Mouse (Mus musculus): ENCODE measurements around the gene Epop. TPM values are rescaled to one million over a fixed set of nuclear protein-coding genes. Genes with fewer than 3 reads are reported as not detected.
A peak's percentile ranks its signal among the peaks of the same experiment; 100 is the strongest.
"Not testable (repeated sequence)": the region's sequence is repeated elsewhere in the genome, so short reads cannot be mapped to it uniquely, and the experiment has no call there.

Gene Epop
- polyA plus RNA-seq, 1 experiment from 2014 or later = 0.77 TPM

DNA sequence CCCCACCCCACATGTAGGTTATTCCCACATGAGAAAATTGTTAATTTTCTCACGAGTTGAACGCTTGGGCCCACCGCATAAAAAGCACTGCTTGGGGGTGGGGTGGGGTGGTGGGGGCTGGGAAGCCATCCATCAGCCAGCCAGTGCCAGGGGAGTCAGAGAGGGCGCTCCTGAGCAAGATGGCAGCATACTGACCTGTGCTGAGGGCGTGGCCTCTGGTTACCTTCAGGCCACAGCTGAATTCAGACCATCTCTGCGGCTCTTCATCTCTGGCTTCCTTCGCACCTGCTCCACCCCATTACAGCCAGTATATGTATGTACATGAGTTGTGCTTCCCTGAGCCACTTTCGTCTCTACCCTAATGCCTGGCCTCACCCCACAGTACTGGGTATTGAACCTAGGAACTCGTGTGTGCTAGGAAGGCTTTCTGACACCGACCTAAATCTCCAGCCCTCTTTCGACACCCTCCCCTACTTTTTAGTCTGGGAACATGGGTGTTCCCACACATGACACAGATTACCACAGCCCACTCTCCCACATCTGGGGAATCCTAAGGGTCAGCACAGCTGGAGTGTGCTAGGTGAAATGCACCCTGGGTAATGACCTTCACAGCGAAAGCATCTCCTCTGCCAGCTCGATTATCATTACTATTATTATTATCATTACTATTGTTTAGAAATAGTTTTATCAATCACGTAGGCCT is 26.9 kb upstream of the Epop start:
- H3K27me3 ChIP-seq (ENCODE audit: control insufficient read depth, insufficient read depth, low read length) = no peaks in the 10 kb centered on the region
- peak overlapping the region; percentile 38; the same call in 1 of the 2 replicates for H3K9ac ChIP-seq (ENCODE audit: low read length)
- no peak for ATAC-seq (ENCODE audit: insufficient number of reproducible peaks, insufficient read depth, low FRiP score, low read depth)
- no peak overlapping the region for H3K4me3 ChIP-seq (ENCODE audit: control insufficient read depth in 1 of 2, insufficient read depth in 1 of 2, low read depth in 1 of 2, low read length in 2 of 2)
- no peaks in the 10 kb centered on the region for H3K36me3 ChIP-seq (ENCODE audit: control insufficient read depth, insufficient read depth, low read length)
- 72% methylated on average over 14 of the region's 14 CpGs for WGBS
- H3K27ac ChIP-seq (replicated peaks in 1 of 2; ENCODE audit: control insufficient read depth in 1 of 2, insufficient read depth in 1 of 2, low read depth in 2 of 2, low read length in 2 of 2) = peak overlapping the region in 1 of 2 experiments; percentile 20; a peak in 2 of 4 replicates
- no peaks in the 10 kb centered on the region for H3K9me3 ChIP-seq (ENCODE audit: control insufficient read depth, low read length)
- H3K4me2 ChIP-seq (ENCODE audit: low read length) = no peak overlapping the region
- H3K4me1 ChIP-seq (ENCODE audit: control insufficient read depth in 2 of 2, insufficient read depth in 2 of 2, low read length in 2 of 2) = peaks cover 23 to 30% of the 10 kb centered on the region in 2 experiments

- H3K27me3 ChIP-seq (ENCODE audit: control insufficient read depth, insufficient read depth, low read length) = no peaks in the 10 kb centered on the region
- H3K4me3 ChIP-seq (ENCODE audit: control insufficient read depth in 1 of 2, insufficient read depth in 1 of 2, low read depth in 1 of 2, low read length in 2 of 2) = no peak overlapping the region
- WGBS = 89% methylated on average over 2 of the region's 2 CpGs
- no peaks in the 10 kb centered on the region for H3K9me3 ChIP-seq (ENCODE audit: control insufficient read depth, low read length)
- H3K9ac ChIP-seq (ENCODE audit: low read length) = no peak overlapping the region
- ATAC-seq (ENCODE audit: insufficient number of reproducible peaks, insufficient read depth, low FRiP score, low read depth) = no peak
- H3K4me2 ChIP-seq (ENCODE audit: low read length) = no peak overlapping the region
- no peaks in the 10 kb centered on the region for H3K36me3 ChIP-seq (ENCODE audit: control insufficient read depth, insufficient read depth, low read length)
- peaks cover 10 to 17% of the 10 kb centered on the region in 2 experiments for H3K4me1 ChIP-seq (ENCODE audit: control insufficient read depth in 2 of 2, insufficient read depth in 2 of 2, low read length in 2 of 2)
- H3K27ac ChIP-seq (replicated peaks in 1 of 2; ENCODE audit: control insufficient read depth in 1 of 2, insufficient read depth in 1 of 2, low read depth in 2 of 2, low read length in 2 of 2) = no peak overlapping the region
Measured at GRCm38 (mm10) chr11:97654210-97654609, 24.7 kb upstream of the Epop start.

DNA sequence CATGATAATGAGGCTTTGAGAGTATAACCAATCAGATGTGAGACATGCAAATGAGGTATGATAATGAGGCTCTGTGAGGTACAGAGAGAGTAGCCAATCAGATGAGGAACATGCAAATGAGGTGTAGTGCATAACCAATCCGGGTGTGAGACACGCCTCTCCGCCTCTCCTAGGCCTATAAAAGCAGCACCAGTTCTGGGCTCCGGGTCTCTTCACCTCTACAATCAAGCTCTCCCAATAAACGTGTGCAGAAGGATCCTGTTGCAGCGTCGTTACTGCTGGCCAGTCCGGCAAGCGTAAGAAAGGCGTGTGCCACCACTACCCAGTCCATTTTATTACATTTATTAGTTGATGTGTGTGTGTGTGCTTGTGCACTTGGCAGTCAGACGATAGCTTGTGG is 23.9 kb upstream of the Epop start:
- not testable (repeated sequence) for H3K4me2 ChIP-seq (ENCODE audit: low read length); H3K27me3 ChIP-seq (ENCODE audit: control insufficient read depth, insufficient read depth, low read length); H3K4me3 ChIP-seq (ENCODE audit: control insufficient read depth in 1 of 2, insufficient read depth in 1 of 2, low read depth in 1 of 2, low read length in 2 of 2); H3K36me3 ChIP-seq (ENCODE audit: control insufficient read depth, insufficient read depth, low read length); H3K9me3 ChIP-seq (ENCODE audit: control insufficient read depth, low read length); ATAC-seq (ENCODE audit: insufficient number of reproducible peaks, insufficient read depth, low FRiP score, low read depth); H3K9ac ChIP-seq (ENCODE audit: low read length); H3K27ac ChIP-seq (replicated peaks in 1 of 2; ENCODE audit: control insufficient read depth in 1 of 2, insufficient read depth in 1 of 2, low read depth in 2 of 2, low read length in 2 of 2)
- WGBS = 92% methylated on average over 11 of the region's 11 CpGs
- peaks cover 7 to 13% of the 10 kb centered on the region in 2 experiments for H3K4me1 ChIP-seq (ENCODE audit: control insufficient read depth in 2 of 2, insufficient read depth in 2 of 2, low read length in 2 of 2)

DNA sequence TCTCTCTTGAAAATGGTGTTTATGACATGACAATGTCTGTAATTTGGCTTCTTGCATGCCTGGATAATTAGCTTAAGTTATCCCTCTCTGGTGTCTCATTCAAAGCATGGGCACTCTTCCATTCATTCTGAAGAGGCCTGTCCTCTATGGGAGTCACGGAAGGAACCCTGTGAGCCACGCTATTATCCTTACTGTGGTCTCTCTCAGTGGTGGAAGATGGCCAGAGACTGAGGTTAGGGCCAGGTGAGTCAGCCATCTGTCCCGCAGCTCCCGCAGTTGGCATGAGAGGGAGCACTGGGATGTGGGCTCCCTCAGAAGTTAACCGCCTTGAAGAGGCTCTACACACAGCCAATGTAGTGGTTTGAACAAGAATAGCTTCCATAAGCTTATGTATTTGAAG is 20.8 kb upstream of the Epop start:
- Histone ChIP-seq H3K36me3 (ENCODE audit: control insufficient read depth, insufficient read depth, low read length) (no peaks in the 10 kb centered on the region), H3K27ac (replicated peaks in 1 of 2; ENCODE audit: control insufficient read depth in 1 of 2, insufficient read depth in 1 of 2, low read depth in 2 of 2, low read length in 2 of 2) (no peak overlapping the region), H3K4me1 (ENCODE audit: control insufficient read depth in 2 of 2, insufficient read depth in 2 of 2, low read length in 2 of 2) (no peaks in the 10 kb centered on the region), H3K4me3 (ENCODE audit: control insufficient read depth in 1 of 2, insufficient read depth in 1 of 2, low read depth in 1 of 2, low read length in 2 of 2) (no peak overlapping the region), H3K9me3 (ENCODE audit: control insufficient read depth, low read length) (no peaks in the 10 kb centered on the region), H3K27me3 (ENCODE audit: control insufficient read depth, insufficient read depth, low read length) (no peaks in the 10 kb centered on the region), H3K9ac (ENCODE audit: low read length) (no peak overlapping the region), H3K4me2 (ENCODE audit: low read length) (no peak overlapping the region)
- WGBS = 52% methylated on average over 5 of the region's 5 CpGs
- no peak for ATAC-seq (ENCODE audit: insufficient number of reproducible peaks, insufficient read depth, low FRiP score, low read depth)

DNA sequence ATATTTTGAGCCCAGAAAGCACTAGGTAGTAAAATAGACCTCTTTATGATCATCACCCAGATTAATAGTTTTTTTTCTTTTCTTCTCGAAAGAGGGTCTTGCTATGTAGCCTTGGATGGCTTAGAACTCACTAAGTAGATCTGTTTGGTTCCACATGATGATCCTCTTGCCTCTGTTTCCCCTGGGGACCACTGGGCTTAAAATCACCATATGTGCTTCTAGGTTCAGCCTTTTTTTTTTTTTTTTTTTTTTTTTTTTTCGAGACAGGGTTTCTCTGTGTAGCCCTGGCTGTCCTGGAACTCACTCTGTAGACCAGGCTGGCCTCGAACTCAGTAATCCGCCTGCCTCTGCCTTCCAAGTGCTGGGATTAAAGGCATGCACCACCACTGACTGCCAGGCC is 19.0 kb upstream of the Epop start:
- H3K9ac ChIP-seq (ENCODE audit: low read length); H3K4me1 ChIP-seq (ENCODE audit: control insufficient read depth in 2 of 2, insufficient read depth in 2 of 2, low read length in 2 of 2); H3K4me3 ChIP-seq (ENCODE audit: control insufficient read depth in 1 of 2, insufficient read depth in 1 of 2, low read depth in 1 of 2, low read length in 2 of 2); ATAC-seq (ENCODE audit: insufficient number of reproducible peaks, insufficient read depth, low FRiP score, low read depth); H3K9me3 ChIP-seq (ENCODE audit: control insufficient read depth, low read length); H3K27ac ChIP-seq (replicated peaks in 1 of 2; ENCODE audit: control insufficient read depth in 1 of 2, insufficient read depth in 1 of 2, low read depth in 2 of 2, low read length in 2 of 2); H3K36me3 ChIP-seq (ENCODE audit: control insufficient read depth, insufficient read depth, low read length); H3K27me3 ChIP-seq (ENCODE audit: control insufficient read depth, insufficient read depth, low read length); H3K4me2 ChIP-seq (ENCODE audit: low read length): not testable (repeated sequence)
- WGBS = 91% methylated on average over 3 of the region's 4 CpGs

GRCm38 (mm10) chr11:97644834-97645233 is 15.3 kb upstream of the Epop start:
- WGBS = 2% methylated on average over 6 of the region's 6 CpGs

GRCm38 (mm10) chr11:97643380-97644055 is 14.0 kb upstream of the Epop start:
- WGBS = 68% methylated on average over 8 of the region's 8 CpGs

More at GRCm38 (mm10) chr11:97644834-97645233, 15.3 kb upstream of the Epop start:
- no peaks in the 10 kb centered on the region for H3K4me1 ChIP-seq (ENCODE audit: control insufficient read depth in 2 of 2, insufficient read depth in 2 of 2, low read length in 2 of 2)
- H3K4me2 ChIP-seq (ENCODE audit: low read length) = no peak overlapping the region
- no peak overlapping the region for H3K4me3 ChIP-seq (ENCODE audit: control insufficient read depth in 1 of 2, insufficient read depth in 1 of 2, low read depth in 1 of 2, low read length in 2 of 2)
- no peak for ATAC-seq (ENCODE audit: insufficient number of reproducible peaks, insufficient read depth, low FRiP score, low read depth)
- no peak overlapping the region for H3K27ac ChIP-seq (replicated peaks in 1 of 2; ENCODE audit: control insufficient read depth in 1 of 2, insufficient read depth in 1 of 2, low read depth in 2 of 2, low read length in 2 of 2)
- no peaks in the 10 kb centered on the region for H3K27me3 ChIP-seq (ENCODE audit: control insufficient read depth, insufficient read depth, low read length)
- no peaks in the 10 kb centered on the region for H3K36me3 ChIP-seq (ENCODE audit: control insufficient read depth, insufficient read depth, low read length)
- H3K9ac ChIP-seq (ENCODE audit: low read length) = no peak overlapping the region
- no peaks in the 10 kb centered on the region; the same call in 1 of the 2 replicates for H3K9me3 ChIP-seq (ENCODE audit: control insufficient read depth, low read length)

More at GRCm38 (mm10) chr11:97643380-97644055, 14.0 kb upstream of the Epop start:
- Histone ChIP-seq H3K27me3 (ENCODE audit: control insufficient read depth, insufficient read depth, low read length) (no peaks in the 10 kb centered on the region), H3K9ac (ENCODE audit: low read length) (no peak overlapping the region), H3K27ac (replicated peaks in 1 of 2; ENCODE audit: control insufficient read depth in 1 of 2, insufficient read depth in 1 of 2, low read depth in 2 of 2, low read length in 2 of 2) (no peak overlapping the region), H3K4me3 (ENCODE audit: control insufficient read depth in 1 of 2, insufficient read depth in 1 of 2, low read depth in 1 of 2, low read length in 2 of 2) (no peak overlapping the region), H3K4me2 (ENCODE audit: low read length) (no peak overlapping the region), H3K4me1 (ENCODE audit: control insufficient read depth in 2 of 2, insufficient read depth in 2 of 2, low read length in 2 of 2) (no peaks in the 10 kb centered on the region), H3K9me3 (ENCODE audit: control insufficient read depth, low read length) (no peaks in the 10 kb centered on the region; the same call in 1 of the 2 replicates), H3K36me3 (ENCODE audit: control insufficient read depth, insufficient read depth, low read length) (no peaks in the 10 kb centered on the region)
- no peak for ATAC-seq (ENCODE audit: insufficient number of reproducible peaks, insufficient read depth, low FRiP score, low read depth)

All from heart, embryonic 14.5 days (tissue).